Mouse (Mus musculus): ENCODE results near the gene Pcif1.

DNA sequence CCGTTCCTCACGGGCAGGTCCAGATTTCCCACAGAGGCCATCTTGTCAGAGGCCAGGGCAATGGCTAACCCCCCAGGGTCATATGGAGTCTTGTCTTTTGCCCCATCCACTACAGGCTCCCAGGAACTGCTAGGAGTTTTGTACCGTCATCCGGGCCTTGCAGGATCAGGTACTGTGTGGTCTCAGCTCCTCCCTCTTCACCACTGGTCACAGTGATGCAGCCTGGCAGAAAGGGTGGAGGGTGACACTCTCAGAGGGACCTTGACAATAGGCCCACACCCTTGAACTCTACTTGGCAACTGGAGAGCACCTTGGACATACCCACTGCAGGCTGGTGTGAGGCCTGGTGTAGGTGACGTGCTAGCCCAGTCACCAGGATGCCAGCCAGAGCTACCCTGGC is 28.9 kb downstream of the Pcif1 start:
- TF ChIP-seq CTCF (IDR thresholded peaks at IDR 0.05; ENCODE audit: control insufficient read depth, insufficient read depth, insufficient read length) (no peak), MYOG (IDR thresholded peaks at IDR 0.05; ENCODE audit: control insufficient read depth, extremely low read depth, insufficient read length) (no peak), MAX (IDR thresholded peaks at IDR 0.05) (no peak)

All from C2C12 (cell line).